Mouse (Mus musculus): ENCODE measurements at regions not wholly inside any gene's neighbourhood (a gene's known extent, or its start where the extent isn't known, plus 50 kb on each side); places are given as distances from the start of the nearest gene placed in this dataset.

DNA sequence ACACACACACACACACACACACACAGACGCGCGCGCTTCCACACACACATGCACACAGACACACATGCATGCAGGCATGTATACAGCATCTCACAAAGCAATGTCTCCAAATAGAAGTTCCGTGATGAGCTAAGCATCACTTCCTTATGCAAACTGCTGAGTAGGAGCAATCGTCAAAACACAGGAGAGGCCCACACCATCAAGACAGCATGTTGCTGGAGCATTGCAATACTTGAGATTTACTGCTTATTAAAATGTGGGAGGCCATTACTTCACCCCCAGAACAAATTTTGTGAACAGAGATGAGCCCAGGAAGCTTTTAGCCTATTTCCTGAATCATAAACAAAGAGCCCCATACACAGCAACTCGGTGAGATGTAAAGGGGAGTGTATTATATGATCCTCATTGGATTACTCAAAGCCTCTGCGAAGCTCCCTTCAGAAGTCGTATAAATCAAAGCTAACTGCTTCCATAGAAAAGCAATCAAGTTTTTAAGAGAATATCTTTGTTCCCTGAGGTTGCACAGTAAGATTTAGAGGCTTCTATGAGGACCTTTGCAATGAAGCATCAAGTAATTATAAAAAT is 670.6 kb downstream of the Efna5 start:
- Histone ChIP-seq H3K27me3 (ENCODE audit: control insufficient read depth, insufficient read depth, insufficient read length) (no peaks in the 10 kb centered on the region), H3K4me2 (ENCODE audit: low read depth) (no peak overlapping the region)

GRCm38 (mm10) chr17:62202658-62203057 is 678.5 kb downstream of the Efna5 start:
- Histone ChIP-seq H3K4me3 (no peak overlapping the region), H3K36me3 (ENCODE audit: control insufficient read depth, insufficient read depth) (no peaks in the 10 kb centered on the region), H3ac (ENCODE audit: control insufficient read depth, insufficient read length) (no peak overlapping the region), H3K79me2 (ENCODE audit: control insufficient read depth, insufficient read depth) (no peaks in the 10 kb centered on the region), H3K4me2 (ENCODE audit: low read depth) (no peak overlapping the region), H3K27me3 (ENCODE audit: control insufficient read depth, insufficient read depth, insufficient read length) (no peaks in the 10 kb centered on the region)
- TF ChIP-seq E2F4 (IDR thresholded peaks at IDR 0.05; ENCODE audit: insufficient read depth) (no peak), MYOG (IDR thresholded peaks at IDR 0.05; ENCODE audit: control insufficient read depth in 1 of 3, insufficient read depth in 1 of 3, insufficient read length in 2 of 3, low read depth in 2 of 3) (no peak), CEBPB (IDR thresholded peaks at IDR 0.05; ENCODE audit: insufficient read depth, poor library complexity, severe bottlenecking) (no peak), TCF12 (IDR thresholded peaks at IDR 0.05; ENCODE audit: insufficient read depth, poor library complexity, severe bottlenecking) (no peak), SRF (IDR thresholded peaks at IDR 0.05; ENCODE audit: control insufficient read depth, insufficient read length, low read depth) (no peak), POLR2A (IDR thresholded peaks at IDR 0.05; ENCODE audit: insufficient read length, low read depth) (no peak), MAX (IDR thresholded peaks at IDR 0.05; ENCODE audit: low read depth) (no peak), MYOD1 (IDR thresholded peaks at IDR 0.05; ENCODE audit: control insufficient read depth in 1 of 3, insufficient read length in 2 of 3, low read depth in 2 of 3) (no peak), POLR2AphosphoS2 (IDR thresholded peaks at IDR 0.05; ENCODE audit: insufficient read length, low read depth) (no peak)

More for the DNA sequence above, 670.6 kb downstream of the Efna5 start:
- H3K36me3 ChIP-seq (ENCODE audit: control insufficient read depth, insufficient read depth) = no peaks in the 10 kb centered on the region
- no peak overlapping the region for H3ac ChIP-seq (ENCODE audit: control insufficient read depth, insufficient read length)
- no peak for TF ChIP-seq MYOD1 (IDR thresholded peaks at IDR 0.05; ENCODE audit: control insufficient read depth in 1 of 3, insufficient read length in 2 of 3, low read depth in 2 of 3)
- TF ChIP-seq POLR2AphosphoS2 (IDR thresholded peaks at IDR 0.05; ENCODE audit: insufficient read length, low read depth) = no peak
- no peak for TF ChIP-seq MAX (IDR thresholded peaks at IDR 0.05; ENCODE audit: low read depth)
- H3K79me2 ChIP-seq (ENCODE audit: control insufficient read depth, insufficient read depth) = no peaks in the 10 kb centered on the region
- no peak overlapping the region for H3K4me3 ChIP-seq

DNA sequence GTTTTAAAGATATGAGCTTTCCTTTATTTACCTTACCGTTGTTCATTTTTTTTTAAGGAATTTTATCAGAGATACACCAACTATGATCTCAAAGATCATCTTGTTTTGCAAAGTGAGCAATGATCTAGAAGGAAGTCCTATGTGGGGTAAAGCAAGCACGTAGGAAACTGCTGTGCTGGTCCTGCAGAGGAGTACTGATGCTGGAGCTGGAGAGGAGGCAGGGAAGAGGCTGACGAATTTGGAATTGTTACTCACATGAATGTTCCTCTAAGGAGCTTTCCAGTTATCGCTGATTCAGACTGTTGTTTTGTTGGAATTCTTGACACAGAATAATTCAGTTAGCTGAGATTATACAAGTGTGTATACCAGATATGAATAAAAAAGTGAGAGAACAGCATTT is 680.6 kb downstream of the Efna5 start:
- Histone ChIP-seq H3K4me3 (no peak overlapping the region), H3K27me3 (ENCODE audit: control insufficient read depth, insufficient read depth, insufficient read length) (no peaks in the 10 kb centered on the region), H3K36me3 (ENCODE audit: control insufficient read depth, insufficient read depth) (no peaks in the 10 kb centered on the region), H3K79me2 (ENCODE audit: control insufficient read depth, insufficient read depth) (no peaks in the 10 kb centered on the region), H3K4me2 (ENCODE audit: low read depth) (no peak overlapping the region), H3ac (ENCODE audit: control insufficient read depth, insufficient read length) (no peak overlapping the region)
- no peak for TF ChIP-seq TCF12 (IDR thresholded peaks at IDR 0.05; ENCODE audit: insufficient read depth, poor library complexity, severe bottlenecking)

- Histone ChIP-seq H3K79me2 (ENCODE audit: control insufficient read depth, insufficient read depth) (no peaks in the 10 kb centered on the region), H3K4me3 (no peak overlapping the region), H3K4me2 (ENCODE audit: low read depth) (no peak overlapping the region), H3ac (ENCODE audit: control insufficient read depth, insufficient read length) (no peak overlapping the region), H3K27me3 (ENCODE audit: control insufficient read depth, insufficient read depth, insufficient read length) (no peaks in the 10 kb centered on the region), H3K36me3 (ENCODE audit: control insufficient read depth, insufficient read depth) (no peaks in the 10 kb centered on the region)
- no peak for TF ChIP-seq CEBPB (IDR thresholded peaks at IDR 0.05; ENCODE audit: insufficient read depth, poor library complexity, severe bottlenecking)
- no peak for TF ChIP-seq SRF (IDR thresholded peaks at IDR 0.05; ENCODE audit: control insufficient read depth, insufficient read length, low read depth)
- no peak for TF ChIP-seq MAX (IDR thresholded peaks at IDR 0.05; ENCODE audit: low read depth)
- TF ChIP-seq TCF12 (IDR thresholded peaks at IDR 0.05; ENCODE audit: insufficient read depth, poor library complexity, severe bottlenecking) = no peak
- no peak for TF ChIP-seq POLR2AphosphoS2 (IDR thresholded peaks at IDR 0.05; ENCODE audit: insufficient read length, low read depth)
- no peak for TF ChIP-seq REST (IDR thresholded peaks at IDR 0.05; ENCODE audit: insufficient read depth, insufficient read length)
- TF ChIP-seq MYOD1 (IDR thresholded peaks at IDR 0.05; ENCODE audit: control insufficient read depth in 1 of 3, insufficient read length in 2 of 3, low read depth in 2 of 3) = no peak
- TF ChIP-seq E2F4 (IDR thresholded peaks at IDR 0.05; ENCODE audit: insufficient read depth) = no peak
- no peak for TF ChIP-seq MYOG (IDR thresholded peaks at IDR 0.05; ENCODE audit: control insufficient read depth in 1 of 3, insufficient read depth in 1 of 3, insufficient read length in 2 of 3, low read depth in 2 of 3)
- no peak for TF ChIP-seq POLR2A (IDR thresholded peaks at IDR 0.05; ENCODE audit: insufficient read length, low read depth)
- TF ChIP-seq USF1 (IDR thresholded peaks at IDR 0.05; ENCODE audit: low read depth) = no peak
- TF ChIP-seq TCF3 (IDR thresholded peaks at IDR 0.05; ENCODE audit: insufficient read length, low read depth) = no peak
Observed at GRCm38 (mm10) chr17:62199559-62199958, 681.6 kb downstream of the Efna5 start.

DNA sequence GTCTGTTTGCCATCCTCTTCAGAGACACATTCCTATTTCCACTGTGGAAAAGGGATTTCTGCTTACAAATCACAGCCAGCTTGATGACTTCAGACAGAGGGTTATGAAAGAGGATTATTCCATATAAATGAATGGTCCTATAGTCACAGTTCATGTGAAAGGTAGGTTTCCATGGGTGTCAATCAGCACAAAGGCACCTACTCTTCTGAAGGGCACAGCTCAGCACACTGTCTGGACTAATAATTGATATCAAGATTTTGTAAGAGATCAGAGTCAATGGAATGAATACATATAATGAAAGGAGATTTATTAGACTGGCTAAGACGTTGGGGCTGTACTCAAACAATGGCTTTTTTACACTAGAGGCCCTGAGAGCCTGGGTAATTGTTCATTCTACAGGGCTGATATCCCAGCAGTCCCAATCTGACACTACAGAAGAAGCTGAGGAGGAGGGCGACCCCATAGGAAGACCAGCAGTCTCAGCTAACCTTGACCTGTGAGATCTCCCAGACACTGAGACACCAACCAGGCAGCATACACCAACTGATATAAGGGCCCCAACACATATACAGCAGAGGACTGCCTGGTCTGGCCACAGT is 702.4 kb downstream of the Efna5 start:
- no peaks in the 10 kb centered on the region for H3K27me3 ChIP-seq (ENCODE audit: control insufficient read depth, insufficient read depth, insufficient read length)

More for the DNA sequence above, 702.4 kb downstream of the Efna5 start:
- Histone ChIP-seq H3K36me3 (ENCODE audit: control insufficient read depth, insufficient read depth) (no peaks in the 10 kb centered on the region), H3K4me2 (ENCODE audit: low read depth) (no peak overlapping the region), H3K79me2 (ENCODE audit: control insufficient read depth, insufficient read depth) (no peaks in the 10 kb centered on the region), H3ac (ENCODE audit: control insufficient read depth, insufficient read length) (no peak overlapping the region), H3K4me3 (no peak overlapping the region)
- no peak for TF ChIP-seq CEBPB (IDR thresholded peaks at IDR 0.05; ENCODE audit: insufficient read depth, poor library complexity, severe bottlenecking)
- TF ChIP-seq MAX (IDR thresholded peaks at IDR 0.05; ENCODE audit: low read depth) = no peak
- TF ChIP-seq POLR2A (IDR thresholded peaks at IDR 0.05; ENCODE audit: insufficient read length, low read depth) = no peak
- no peak for TF ChIP-seq TCF12 (IDR thresholded peaks at IDR 0.05; ENCODE audit: insufficient read depth, poor library complexity, severe bottlenecking)
- TF ChIP-seq TCF3 (IDR thresholded peaks at IDR 0.05; ENCODE audit: insufficient read length, low read depth) = no peak
- no peak for TF ChIP-seq SRF (IDR thresholded peaks at IDR 0.05; ENCODE audit: control insufficient read depth, insufficient read length, low read depth)
- TF ChIP-seq POLR2AphosphoS2 (IDR thresholded peaks at IDR 0.05; ENCODE audit: insufficient read length, low read depth) = no peak
- TF ChIP-seq USF1 (IDR thresholded peaks at IDR 0.05; ENCODE audit: low read depth) = no peak
- no peak for TF ChIP-seq E2F4 (IDR thresholded peaks at IDR 0.05; ENCODE audit: insufficient read depth)
- no peak for TF ChIP-seq MYOG (IDR thresholded peaks at IDR 0.05; ENCODE audit: control insufficient read depth in 1 of 3, insufficient read depth in 1 of 3, insufficient read length in 2 of 3, low read depth in 2 of 3)
- TF ChIP-seq REST (IDR thresholded peaks at IDR 0.05; ENCODE audit: insufficient read depth, insufficient read length) = no peak
- no peak for TF ChIP-seq MYOD1 (IDR thresholded peaks at IDR 0.05; ENCODE audit: control insufficient read depth in 1 of 3, insufficient read length in 2 of 3, low read depth in 2 of 3)

All from myocyte (in vitro differentiated cells).